Mouse (Mus musculus): ENCODE data around the gene Cxcr1.

- TF ChIP-seq POLR2A (IDR thresholded peaks at IDR 0.05; ENCODE audit: control insufficient read depth, extremely low read depth, insufficient read depth, low read length, poor library complexity) (no peak), CTCF (IDR thresholded peaks at IDR 0.05; ENCODE audit: borderline replicate concordance, control insufficient read depth, extremely low read depth, insufficient read depth, low read length, poor library complexity) (no peak)
Observed at GRCm38 (mm10) chr1:74205881-74206280, 11.4 kb upstream of the Cxcr1 start.

All from thymus, adult 2 months (tissue).